Mouse (Mus musculus) heart, adult 2 months (tissue): ENCODE results near the gene Vmn2r84.
"Not testable (repeated sequence)": the region's sequence is repeated elsewhere in the genome, so short reads cannot be mapped to it uniquely, and the experiment has no call there.

Experiments
- CTCF ChIP-seq: fragments of 200-600 bp; IDR thresholded peaks from 2 replicates; pipeline ENCODE4 v1.8.1; 2022; ENCODE audit warnings: antibody characterized with exemption, mild to moderate bottlenecking, moderate library complexity
- POLR2A ChIP-seq: fragments of 200-500 bp; IDR thresholded peaks from 2 replicates; pipeline ENCODE4 v1.6.1; 2011; ENCODE audit warnings: mild to moderate bottlenecking, low read depth, low read length, control low read depth; ENCODE audit not compliant: insufficient read depth

DNA sequence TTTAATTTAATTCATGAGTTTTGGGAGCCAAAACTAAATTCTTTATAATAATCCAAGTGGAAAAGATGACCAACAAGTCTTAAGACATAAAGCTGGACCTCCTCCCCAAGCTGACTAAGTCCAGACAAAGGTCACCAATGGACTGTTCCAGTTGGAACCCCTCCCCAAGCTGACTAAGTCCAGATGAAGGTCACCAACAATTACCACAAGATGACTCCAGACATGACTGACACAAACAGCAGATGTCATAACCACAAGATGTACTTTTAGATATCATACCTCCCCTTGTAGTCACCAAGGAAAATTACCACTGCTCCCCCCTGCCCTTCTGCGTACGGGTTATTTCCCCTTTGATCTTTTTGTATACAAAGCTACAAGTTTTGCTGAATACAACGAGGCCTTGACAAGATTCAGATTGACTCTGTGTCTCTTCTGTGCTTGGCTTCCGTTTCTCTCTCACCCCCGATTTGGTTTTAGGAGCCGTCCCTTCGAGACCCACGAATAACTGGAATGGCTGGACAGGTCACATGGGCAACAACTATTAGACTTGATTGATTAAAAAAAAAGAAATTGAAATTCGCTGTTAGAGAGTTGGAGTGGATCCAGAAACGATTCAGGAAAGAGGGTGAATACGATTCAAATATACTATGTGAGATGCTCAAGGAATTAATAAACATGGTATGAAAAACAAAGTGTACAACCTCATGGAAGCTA lies 40.2 kb upstream of the Vmn2r84 start:
- not testable (repeated sequence) for TF ChIP-seq CTCF, POLR2A
